Mouse (Mus musculus) heart, postnatal 25 days (tissue): Measurements from ENCODE around the gene Spaca3. TPM values are rescaled to one million over a fixed set of nuclear protein-coding genes. Genes with fewer than 3 reads are reported as not detected.

Source experiments
- DNase-seq: peaks from one replicate; pipeline ENCODE4 v3.0.0; 2022; ENCODE audit warnings: low spot score
- intact Hi-C: fragments of 180-260 bp; cut with DNase I; formaldehyde crosslinking; loops from one replicate; pipeline ENCODE4 v1.15.1; 2025
- total RNA-seq, 2 experiments: library from RNA; stranded (reverse); gene quantifications; 2 replicates each; pipeline ENCODE4 v1.2.3; 2021

Spaca3 gene
- total RNA-seq, 2 experiments from 2014 or later: not detected

GRCm38 (mm10) chr11:80913408-80914024 is 55.4 kb downstream of the Spaca3 start:
- intact Hi-C loops: no loop called here
- no peak for DNase-seq

Other genes with a start within 250 kb of the Spaca3 start
- gene Myo1d, start 78.3 kb upstream of the Spaca3 start, total RNA-seq: 10 to 100 TPM in 1 of 2 experiments, 1 to 10 TPM in 1; 8.7 to 10.9 TPM
- gene Tmem98, start 48.2 kb upstream of the Spaca3 start, total RNA-seq: 10 to 100 TPM; 14.7 to 14.8 TPM